Mouse (Mus musculus) skeletal muscle tissue, postnatal 0 days (tissue): ENCODE data around the gene Armc7. TPM values are rescaled to one million over a fixed set of nuclear protein-coding genes. Genes with fewer than 3 reads are reported as not detected.

Experiments used
- microRNA-seq, 2 experiments: library from miRNA; unstranded; fragments of <30 nt; microRNA quantifications; one replicate each; pipeline ENCODE4; 2016
- polyA plus RNA-seq: library from polyadenylated mRNA; unstranded; fragments of >200 nt; fragmentation: Nextera tagmentation; extraction: Ambion mirVana; gene quantifications from 2 replicates; pipeline ENCODE4 v1.2.1, GENCODE M21; 2015

The Armc7 gene
- polyA plus RNA-seq, result 2.2 and 3.2 TPM in 2 replicates

GRCm38 (mm10) chr11:115475025-115475757 is at the start of gene Armc7:
Gene Armc7, plus strand, starts transcription at chr11:115475667.

DNA sequence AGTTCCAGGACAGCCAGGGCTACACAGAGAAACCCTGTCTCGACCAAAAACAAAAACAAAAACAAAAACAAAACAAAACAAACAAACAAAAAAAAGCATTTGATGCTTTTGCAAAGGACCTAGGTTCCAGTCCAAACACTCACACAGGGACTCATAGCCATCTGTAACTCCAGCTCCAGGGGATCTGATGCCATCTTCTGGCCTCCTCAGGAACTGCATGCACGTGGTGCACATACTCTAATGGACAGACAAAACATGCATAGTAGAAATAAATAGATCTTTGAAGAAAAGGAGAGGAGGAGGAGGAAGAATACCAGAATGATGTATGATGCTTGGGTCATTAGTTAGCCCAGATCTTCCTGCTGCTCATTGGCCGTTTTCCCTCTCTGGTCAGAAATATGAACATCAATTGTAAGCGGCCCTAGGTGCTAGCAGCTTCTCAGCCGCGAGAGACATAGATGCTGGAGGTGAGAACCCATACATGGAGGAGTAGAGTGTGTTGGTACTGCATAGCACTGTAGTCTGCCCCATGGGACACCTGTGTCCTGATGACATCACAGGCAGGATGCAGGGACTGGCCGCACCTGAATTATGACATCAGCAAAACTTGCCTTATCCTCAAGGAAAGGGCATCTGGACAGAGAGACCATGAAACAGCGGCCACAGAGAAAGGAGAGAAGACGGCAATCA is 35.4 kb upstream of the Armc7 start, which contains the start of gene Trim80:
TSS of gene Trim80 (plus strand) at position 640 of the 690 bp plus-strand sequence.

DNA sequence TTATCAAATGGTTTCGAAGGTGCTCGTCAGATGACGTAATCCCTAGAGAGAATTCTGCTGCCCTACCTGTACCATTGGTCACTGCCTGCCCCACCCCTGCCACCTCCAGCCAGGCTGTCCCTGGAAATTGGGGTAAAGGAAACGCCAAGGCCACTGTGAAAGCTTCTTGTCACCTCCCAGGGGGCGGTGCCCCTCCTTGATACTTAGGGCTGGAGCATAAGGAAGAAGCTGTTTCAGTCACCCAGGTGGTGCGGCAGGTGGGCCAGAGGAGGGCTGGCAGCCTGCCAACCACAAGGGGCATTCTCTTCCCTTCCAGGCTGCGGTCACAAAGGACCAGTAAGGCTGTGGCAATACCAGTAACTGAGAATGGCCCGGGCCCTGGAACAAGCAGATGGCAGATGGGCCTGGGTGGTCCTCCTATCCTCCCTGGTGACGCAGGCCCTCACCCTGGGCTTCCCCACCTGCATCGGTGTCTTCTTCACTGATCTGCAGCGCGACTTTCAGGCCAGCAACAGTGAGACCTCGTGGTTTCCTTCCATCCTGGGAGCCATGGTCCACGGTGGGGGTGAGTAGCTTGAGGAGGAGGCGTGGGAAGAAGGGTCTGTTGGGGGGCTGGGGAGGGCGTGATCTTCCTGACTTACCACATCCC is 13.1 kb upstream of the Armc7 start, which contains the start of gene Slc16a5:
TSS of gene Slc16a5 (plus strand) at position 232 of the 649 bp plus-strand sequence.

GRCm38 (mm10) chr11:115491356-115492083 is 16.1 kb downstream of the Armc7 start, which contains the start of gene Nt5c:
Gene Nt5c, minus strand, starts transcription at chr11:115491862.

DNA sequence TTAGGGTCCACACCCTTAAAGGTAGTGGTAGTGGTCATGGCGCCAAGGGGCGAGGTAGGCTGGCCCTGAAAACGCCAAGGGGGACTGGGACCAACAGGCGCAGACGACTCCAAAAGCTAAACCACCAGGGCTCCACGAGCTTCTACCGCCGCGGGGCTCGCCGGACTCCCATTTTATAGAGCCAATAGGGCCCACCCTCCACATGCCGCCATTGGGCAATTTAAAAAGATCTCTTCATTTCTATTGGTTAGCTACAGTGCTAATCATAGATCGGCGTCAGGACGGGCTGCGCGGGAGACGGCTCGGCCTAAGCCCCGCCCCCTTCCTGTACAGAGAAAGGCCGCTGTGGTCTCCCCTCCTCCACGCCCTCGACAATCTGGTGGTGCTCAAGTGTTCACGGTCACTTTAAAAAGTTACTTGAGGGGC is 38.8 kb downstream of the Armc7 start, which contains the start of gene Jpt1:
TSS of gene Jpt1 (minus strand) at position 150 of the 426 bp plus-strand sequence.

GRCm38 (mm10) chr11:115536038-115536681 is 60.7 kb downstream of the Armc7 start, which contains the start of gene Sumo2:
Gene Sumo2, minus strand, starts transcription at chr11:115536276.

Small RNA genes lying within 50 kb of the gene (microRNA-seq; reads per million reads assigned to microRNA genes)
- gene Mir3968, result 0 to 0.10 reads per million in 2 experiments

Other genes starting within 250 kb of the Armc7 start
- gene Grin2c, start 208.4 kb upstream of the Armc7 start, polyA plus RNA-seq, result not detected in 2 replicates
- 4.2 and 6.4 TPM in 2 replicates for gene Fdxr, start 198.6 kb upstream of the Armc7 start, polyA plus RNA-seq
- gene Fads6, start 178.0 kb upstream of the Armc7 start, polyA plus RNA-seq, result 0.06 and 0.09 TPM in 2 replicates
- gene Otop2, start 168.5 kb upstream of the Armc7 start, polyA plus RNA-seq, result 0.18 and 0.31 TPM in 2 replicates
- gene Ush1g, start 153.6 kb upstream of the Armc7 start, polyA plus RNA-seq, result not detected in 2 replicates
- gene Otop3, start 140.9 kb upstream of the Armc7 start, polyA plus RNA-seq, result 0.24 TPM in 1 of 2 replicates, not detected in the other
- gene Hid1, start 107.9 kb upstream of the Armc7 start, polyA plus RNA-seq, result 5.1 and 5.5 TPM in 2 replicates
- gene Cdr2l, start 93.8 kb upstream of the Armc7 start, polyA plus RNA-seq, result 5.0 and 6.7 TPM in 2 replicates
- 125 TPM in 2 replicates for gene Mrpl58, start 71.9 kb upstream of the Armc7 start, polyA plus RNA-seq
- gene Atp5h, start 55.7 kb upstream of the Armc7 start, polyA plus RNA-seq, result 1,386 and 1,505 TPM in 2 replicates
- 8.6 and 9.3 TPM in 2 replicates for gene Kctd2, start 55.5 kb upstream of the Armc7 start, polyA plus RNA-seq
- gene Trim80, start 35.1 kb upstream of the Armc7 start, polyA plus RNA-seq, result not detected in 2 replicates
- gene Slc16a5, start 13.2 kb upstream of the Armc7 start, polyA plus RNA-seq, result 0.15 and 0.23 TPM in 2 replicates
- 27.5 and 42.0 TPM in 2 replicates for gene Nt5c, start 16.2 kb downstream of the Armc7 start, polyA plus RNA-seq
- gene Jpt1, start 38.7 kb downstream of the Armc7 start, polyA plus RNA-seq, result 563 and 597 TPM in 2 replicates
- 392 and 414 TPM in 2 replicates for gene Sumo2, start 60.6 kb downstream of the Armc7 start, polyA plus RNA-seq
- 41.2 and 48.4 TPM in 2 replicates for gene Nup85, start 88.8 kb downstream of the Armc7 start, polyA plus RNA-seq
- 94.2 and 98.5 TPM in 2 replicates for gene Mrps7, start 128.3 kb downstream of the Armc7 start, polyA plus RNA-seq
- 6.8 and 9.8 TPM in 2 replicates for gene Gga3, start 128.4 kb downstream of the Armc7 start, polyA plus RNA-seq
- gene Mif4gd, start 137.3 kb downstream of the Armc7 start, polyA plus RNA-seq, result 30.1 and 42.9 TPM in 2 replicates
- 18.5 and 27.4 TPM in 2 replicates for gene Slc25a19, start 152.6 kb downstream of the Armc7 start, polyA plus RNA-seq
- gene Grb2, start 232.9 kb downstream of the Armc7 start, polyA plus RNA-seq, result 83.7 and 94.0 TPM in 2 replicates